Mouse (Mus musculus) ES-Bruce4 (cell line): ENCODE measurements at regions not wholly inside any gene's neighbourhood (a gene's known extent, or its start where the extent isn't known, plus 50 kb on each side); places are given as distances from the start of the nearest gene placed in this dataset.

ENCODE experiments used
- CTCF ChIP-seq: IDR thresholded peaks from one replicate; pipeline ENCODE4 v1.8.1; 2011; ENCODE audit warnings: low read depth, low read length
- POLR2A ChIP-seq: IDR thresholded peaks from one replicate; pipeline ENCODE4 v1.8.1; 2011; ENCODE audit warnings: low read length; ENCODE audit not compliant: insufficient read depth

DNA sequence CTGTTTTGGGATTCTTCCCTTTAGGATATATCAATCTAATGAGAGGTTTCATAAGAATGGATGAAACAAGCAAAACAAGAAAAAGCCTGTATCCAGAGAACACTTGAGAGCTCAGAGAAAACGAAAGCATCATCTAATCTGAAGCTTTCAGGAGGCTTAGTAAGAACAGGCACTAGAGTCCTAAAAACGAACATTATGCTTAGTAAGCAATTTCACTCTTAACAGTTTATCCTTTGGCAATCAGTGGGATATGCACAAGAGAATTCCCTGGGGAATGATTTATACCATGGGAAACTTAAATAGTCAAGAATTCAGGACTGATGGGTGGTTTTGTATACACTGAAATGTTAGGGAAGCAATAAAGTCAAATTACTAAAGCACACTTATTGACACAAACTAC lies 521.5 kb upstream of the Clint1 start:
- TF ChIP-seq CTCF (no peak), POLR2A (no peak)
